Mouse (Mus musculus) spleen, adult 12 weeks (tissue): ENCODE results near the gene Pcyt1a.
"Not testable (repeated sequence)": the region's sequence is repeated elsewhere in the genome, so short reads cannot be mapped to it uniquely, and the experiment has no call there.

Experiments used
- DNase-seq: peaks from one replicate; pipeline ENCODE4 v3.0.0; 2022; ENCODE audit warnings: low spot score

Pcyt1a gene

GRCm38 (mm10) chr16:32434066-32434465 is 3.3 kb downstream of the Pcyt1a start:
- DNase-seq, result no peak

GRCm38 (mm10) chr16:32434691-32435090 is 4.0 kb downstream of the Pcyt1a start:
- no peak for DNase-seq

GRCm38 (mm10) chr16:32436657-32437056 is 5.9 kb downstream of the Pcyt1a start:
- DNase-seq, result no peak

GRCm38 (mm10) chr16:32437266-32437665 is 6.5 kb downstream of the Pcyt1a start:
- no peak for DNase-seq

- no peak for DNase-seq
Observed at GRCm38 (mm10) chr16:32441432-32441831, 10.7 kb downstream of the Pcyt1a start.

GRCm38 (mm10) chr16:32444615-32445014 is 13.9 kb downstream of the Pcyt1a start:
- DNase-seq, result not testable (repeated sequence)

- DNase-seq, result no peak
Observed at GRCm38 (mm10) chr16:32445558-32445957, 14.8 kb downstream of the Pcyt1a start.

GRCm38 (mm10) chr16:32446563-32447138 is 15.9 kb downstream of the Pcyt1a start:
- no peak for DNase-seq

- peak; percentile 32 for DNase-seq
Observed at GRCm38 (mm10) chr16:32449665-32450064, 18.9 kb downstream of the Pcyt1a start.

- DNase-seq, result no peak
Observed at GRCm38 (mm10) chr16:32450133-32450532, 19.4 kb downstream of the Pcyt1a start.

- DNase-seq, result no peak
Observed at GRCm38 (mm10) chr16:32453102-32453501, 22.4 kb downstream of the Pcyt1a start.

GRCm38 (mm10) chr16:32454646-32455045 is 23.9 kb downstream of the Pcyt1a start:
- DNase-seq, result no peak

- no peak for DNase-seq
Observed at GRCm38 (mm10) chr16:32456086-32456485, 25.4 kb downstream of the Pcyt1a start.

GRCm38 (mm10) chr16:32456761-32457160 is 26.0 kb downstream of the Pcyt1a start:
- DNase-seq, result no peak

GRCm38 (mm10) chr16:32457589-32458386 is 27.1 kb downstream of the Pcyt1a start:
- DNase-seq, result peak; percentile 52

- DNase-seq, result no peak
Observed at GRCm38 (mm10) chr16:32460518-32460917, 29.8 kb downstream of the Pcyt1a start.

- DNase-seq, result no peak
Observed at GRCm38 (mm10) chr16:32461713-32462112, 31.0 kb downstream of the Pcyt1a start.

GRCm38 (mm10) chr16:32462950-32463349 is 32.2 kb downstream of the Pcyt1a start:
- DNase-seq, result no peak

GRCm38 (mm10) chr16:32463426-32463825 is 32.7 kb downstream of the Pcyt1a start:
- DNase-seq, result no peak

GRCm38 (mm10) chr16:32464908-32465307 is 34.2 kb downstream of the Pcyt1a start:
- DNase-seq, result no peak

GRCm38 (mm10) chr16:32468488-32468887 is 37.8 kb downstream of the Pcyt1a start:
- DNase-seq, result no peak

GRCm38 (mm10) chr16:32469404-32470105 is 38.8 kb downstream of the Pcyt1a start:
- no peak for DNase-seq
